Mouse (Mus musculus): ENCODE measurements around the gene Dtwd1. TPM values are rescaled to one million over a fixed set of nuclear protein-coding genes. Genes with fewer than 3 reads are reported as not detected.

Dtwd1 gene
- polyA plus RNA-seq (2015; fragmentation: Nextera tagmentation; extraction: Ambion mirVana), result 28.3 and 33.3 TPM in 2 replicates

GRCm38 (mm10) chr2:126151855-126152571 is at the start of gene Dtwd1, which contains the start of gene Fam227b:
TSS of gene Dtwd1 (plus strand) at chr2:126152141.
TSS of gene Fam227b (minus strand) at chr2:126152004.
- Histone ChIP-seq H3K4me3 (peak within 1 kb of the TSS; percentile 78), H3K9me3 (no peaks in the 10 kb centered on the region), H3K4me1 (0 out of 2 replicates have a peak, but pooled peaks cover 7% of the 10 kb centered on the region), H3K9ac (peak within 1 kb of the TSS; percentile 94), H3K36me3 (peaks cover 11% of the 10 kb centered on the region; the same call in 1 of the 2 replicates), H3K27me3 (no peaks in the 10 kb centered on the region), H3K27ac (peak within 1 kb of the TSS; percentile 97), H3K4me2 (peak within 1 kb of the TSS; percentile 64)
- ATAC-seq (ENCODE audit: insufficient number of reproducible peaks, insufficient read depth, low FRiP score, low TSS enrichment, low read depth), result peak; percentile 97
- under 1% methylated on average over 57 of the region's 57 CpGs for WGBS

GRCm38 (mm10) chr2:126147723-126148122 is 4.2 kb upstream of the Dtwd1 start:
- no peak overlapping the region for H3K4me2 ChIP-seq
- no peaks in the 10 kb centered on the region for H3K36me3 ChIP-seq
- H3K4me3 ChIP-seq, result no peak overlapping the region
- H3K27me3 ChIP-seq, result no peaks in the 10 kb centered on the region
- no peaks in the 10 kb centered on the region for H3K9me3 ChIP-seq
- no peaks in the 10 kb centered on the region for H3K4me1 ChIP-seq
- no peak overlapping the region for H3K27ac ChIP-seq
- no peak for ATAC-seq (ENCODE audit: insufficient number of reproducible peaks, insufficient read depth, low FRiP score, low TSS enrichment, low read depth)
- no peak overlapping the region for H3K9ac ChIP-seq

- no peak overlapping the region for H3K4me2 ChIP-seq
- no peak for ATAC-seq (ENCODE audit: insufficient number of reproducible peaks, insufficient read depth, low FRiP score, low TSS enrichment, low read depth)
- no peaks in the 10 kb centered on the region for H3K27me3 ChIP-seq
- no peak overlapping the region for H3K9ac ChIP-seq
- 89% methylated on average over 5 of the region's 5 CpGs for WGBS
- peaks cover 33% of the 10 kb centered on the region for H3K36me3 ChIP-seq
- no peak overlapping the region for H3K4me3 ChIP-seq
- H3K27ac ChIP-seq, result no peak overlapping the region
- 0 out of 2 replicates have a peak, but pooled peaks cover 2% of the 10 kb centered on the region for H3K9me3 ChIP-seq
- no peaks in the 10 kb centered on the region for H3K4me1 ChIP-seq
Measured at GRCm38 (mm10) chr2:126165277-126166018, 13.5 kb downstream of the Dtwd1 start.

- Histone ChIP-seq H3K4me3 (no peak overlapping the region), H3K36me3 (peaks cover 25% of the 10 kb centered on the region), H3K27ac (no peak overlapping the region), H3K4me2 (no peak overlapping the region), H3K9ac (no peak overlapping the region), H3K27me3 (no peaks in the 10 kb centered on the region), H3K9me3 (no peaks in the 10 kb centered on the region), H3K4me1 (no peaks in the 10 kb centered on the region)
- ATAC-seq (ENCODE audit: insufficient number of reproducible peaks, insufficient read depth, low FRiP score, low TSS enrichment, low read depth), result no peak
Measured at GRCm38 (mm10) chr2:126166335-126166734, 14.4 kb downstream of the Dtwd1 start.

GRCm38 (mm10) chr2:126166848-126167617 is 15.1 kb downstream of the Dtwd1 start:
- Histone ChIP-seq H3K4me1 (no peaks in the 10 kb centered on the region), H3K4me2 (no peak overlapping the region), H3K27me3 (no peaks in the 10 kb centered on the region), H3K9ac (no peak overlapping the region), H3K27ac (no peak overlapping the region), H3K9me3 (no peaks in the 10 kb centered on the region), H3K4me3 (no peak overlapping the region), H3K36me3 (peaks cover 19% of the 10 kb centered on the region; the same call in 1 of the 2 replicates)
- WGBS, result 88% methylated on average over 8 of the region's 8 CpGs
- ATAC-seq (ENCODE audit: insufficient number of reproducible peaks, insufficient read depth, low FRiP score, low TSS enrichment, low read depth), result no peak

GRCm38 (mm10) chr2:126171427-126171826 is 19.5 kb downstream of the Dtwd1 start:
- Histone ChIP-seq H3K4me3 (no peak overlapping the region), H3K4me1 (no peaks in the 10 kb centered on the region), H3K4me2 (no peak overlapping the region), H3K36me3 (peaks cover under 1% of the 10 kb centered on the region; the same call in 1 of the 2 replicates), H3K27me3 (no peaks in the 10 kb centered on the region), H3K9ac (no peak overlapping the region), H3K9me3 (no peaks in the 10 kb centered on the region), H3K27ac (no peak overlapping the region)
- no peak for ATAC-seq (ENCODE audit: insufficient number of reproducible peaks, insufficient read depth, low FRiP score, low TSS enrichment, low read depth)
- WGBS, result 88% methylated on average over 1 of the region's 1 CpGs

- no peak overlapping the region for H3K4me2 ChIP-seq
- H3K9ac ChIP-seq, result no peak overlapping the region
- H3K27me3 ChIP-seq, result no peaks in the 10 kb centered on the region
- no peak overlapping the region for H3K4me3 ChIP-seq
- no peak for ATAC-seq (ENCODE audit: insufficient number of reproducible peaks, insufficient read depth, low FRiP score, low TSS enrichment, low read depth)
- no peaks in the 10 kb centered on the region for H3K9me3 ChIP-seq
- peaks cover 7% of the 10 kb centered on the region; the same call in 1 of the 2 replicates for H3K4me1 ChIP-seq
- 62% methylated on average over 4 of the region's 4 CpGs for WGBS
- H3K27ac ChIP-seq, result no peak overlapping the region
- H3K36me3 ChIP-seq, result no peaks in the 10 kb centered on the region
Measured at GRCm38 (mm10) chr2:126191306-126191705, 39.4 kb downstream of the Dtwd1 start.

- ATAC-seq (ENCODE audit: insufficient number of reproducible peaks, insufficient read depth, low FRiP score, low TSS enrichment, low read depth), result no peak
- Histone ChIP-seq H3K4me1 (peaks cover 12% of the 10 kb centered on the region; the same call in 1 of the 2 replicates), H3K9ac (no peak overlapping the region), H3K27me3 (no peaks in the 10 kb centered on the region), H3K36me3 (no peaks in the 10 kb centered on the region), H3K9me3 (no peaks in the 10 kb centered on the region), H3K27ac (no peak overlapping the region), H3K4me2 (no peak overlapping the region), H3K4me3 (no peak overlapping the region)
- whole genome bisulfite sequencing, result 79% methylated on average over 2 of the region's 2 CpGs
Measured at GRCm38 (mm10) chr2:126192129-126192528, 40.2 kb downstream of the Dtwd1 start.

GRCm38 (mm10) chr2:126195631-126196356 is 43.9 kb downstream of the Dtwd1 start:
- no peak for ATAC-seq (ENCODE audit: insufficient number of reproducible peaks, insufficient read depth, low FRiP score, low TSS enrichment, low read depth)

GRCm38 (mm10) chr2:126198971-126199370 is 47.0 kb downstream of the Dtwd1 start:
- ATAC-seq (ENCODE audit: insufficient number of reproducible peaks, insufficient read depth, low FRiP score, low TSS enrichment, low read depth), result no peak
- no peak overlapping the region for H3K9ac ChIP-seq
- H3K9me3 ChIP-seq, result 0 out of 2 replicates have a peak, but pooled peaks cover 4% of the 10 kb centered on the region
- no peaks in the 10 kb centered on the region for H3K27me3 ChIP-seq
- H3K27ac ChIP-seq, result no peak overlapping the region
- 88% methylated on average over 3 of the region's 3 CpGs for WGBS
- H3K4me2 ChIP-seq, result no peak overlapping the region
- no peaks in the 10 kb centered on the region for H3K36me3 ChIP-seq
- H3K4me3 ChIP-seq, result no peak overlapping the region
- peaks cover 12% of the 10 kb centered on the region; the same call in 1 of the 2 replicates for H3K4me1 ChIP-seq

More at GRCm38 (mm10) chr2:126195631-126196356, 43.9 kb downstream of the Dtwd1 start:
- Histone ChIP-seq H3K9ac (no peak overlapping the region), H3K36me3 (no peaks in the 10 kb centered on the region), H3K4me2 (peak overlapping the region; percentile 31), H3K4me1 (peaks cover 12% of the 10 kb centered on the region; the same call in 1 of the 2 replicates), H3K27me3 (no peaks in the 10 kb centered on the region), H3K27ac (peak overlapping the region; percentile 68), H3K4me3 (no peak overlapping the region), H3K9me3 (0 out of 2 replicates have a peak, but pooled peaks cover 4% of the 10 kb centered on the region)
- 29% methylated on average over 12 of the region's 12 CpGs for WGBS
